Mouse (Mus musculus) c-Kit-negative CD71-positive TER-119-positive erythroid progenitor cells, embryonic 14.5 days (primary cell): Measurements from ENCODE around the gene Bmp8b.
"Not testable (repeated sequence)": the region's sequence is repeated elsewhere in the genome, so short reads cannot be mapped to it uniquely, and the experiment has no call there.

Experiments used
- DNase-seq: peaks from one replicate; pipeline ENCODE4 v3.0.0-alpha.2; 2013; ENCODE audit warnings: low read depth, low spot score

Bmp8b gene

DNA sequence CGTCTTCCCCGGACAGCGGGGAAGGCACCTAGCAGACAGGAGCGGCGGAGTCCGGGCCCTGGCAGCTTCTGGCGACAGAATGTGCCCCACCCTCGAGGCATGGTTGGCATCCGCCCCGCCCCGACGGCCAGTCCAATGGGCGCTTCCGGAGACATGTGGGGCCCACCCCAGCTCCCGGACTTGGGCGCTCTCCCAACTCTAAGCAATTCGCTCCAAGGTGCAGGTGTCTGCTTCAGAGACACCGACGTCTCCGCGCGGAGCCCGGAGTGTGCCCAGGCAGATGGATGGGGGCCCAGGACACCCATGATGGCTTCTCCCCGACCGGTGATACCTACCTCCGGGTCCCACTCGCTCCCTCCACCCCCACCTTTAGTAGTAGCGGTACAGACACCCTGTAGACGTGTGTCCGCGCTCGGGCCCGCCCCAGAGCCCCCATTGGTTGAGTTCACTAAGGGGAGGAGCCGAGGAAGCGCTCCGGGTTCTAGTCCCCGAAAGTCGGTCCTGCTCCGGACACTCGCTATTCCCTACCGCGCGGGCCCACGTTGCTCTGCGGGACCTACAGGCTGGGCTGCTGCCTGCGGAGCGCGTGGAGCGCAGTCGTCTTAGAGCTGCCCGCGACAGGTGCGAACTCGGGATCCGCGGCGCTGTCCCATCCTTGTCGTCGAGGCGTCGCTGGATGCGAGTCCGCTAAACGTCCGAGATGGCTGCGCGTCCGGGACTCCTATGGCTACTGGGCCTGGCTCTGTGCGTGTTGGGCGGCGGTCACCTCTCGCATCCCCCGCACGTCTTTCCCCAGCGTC lies at the start of gene Bmp8b:
TSS of gene Bmp8b (plus strand) at position 515 of the 800 bp plus-strand sequence.
- DNase-seq: no peak

DNA sequence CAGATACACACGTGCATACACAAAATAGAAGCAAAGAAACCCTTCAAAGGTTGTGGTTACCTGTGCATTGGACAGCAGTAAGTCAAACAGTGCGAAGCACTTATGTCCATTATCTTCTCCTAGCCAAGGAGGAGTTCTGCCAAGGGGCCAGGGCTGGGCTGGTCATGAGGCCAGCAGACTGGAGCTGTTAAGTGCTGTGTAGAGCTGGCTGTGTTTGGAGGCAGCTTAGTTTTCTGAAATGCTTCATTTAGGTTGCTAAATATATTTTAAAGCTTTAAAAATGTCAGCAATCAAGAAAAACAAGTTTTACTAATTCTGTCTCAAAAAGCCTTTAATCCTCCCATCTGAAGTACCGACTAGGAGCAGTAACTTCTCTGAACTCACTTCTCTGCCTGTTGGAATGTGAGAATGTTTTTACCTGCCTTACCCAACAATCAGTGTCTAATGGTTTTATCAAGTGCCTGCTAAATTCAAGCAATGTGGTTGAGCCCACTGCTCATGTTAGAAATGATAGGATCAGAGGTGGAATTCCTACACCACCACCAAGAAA lies 48.3 kb upstream of the Bmp8b start:
- no peak for DNase-seq

DNA sequence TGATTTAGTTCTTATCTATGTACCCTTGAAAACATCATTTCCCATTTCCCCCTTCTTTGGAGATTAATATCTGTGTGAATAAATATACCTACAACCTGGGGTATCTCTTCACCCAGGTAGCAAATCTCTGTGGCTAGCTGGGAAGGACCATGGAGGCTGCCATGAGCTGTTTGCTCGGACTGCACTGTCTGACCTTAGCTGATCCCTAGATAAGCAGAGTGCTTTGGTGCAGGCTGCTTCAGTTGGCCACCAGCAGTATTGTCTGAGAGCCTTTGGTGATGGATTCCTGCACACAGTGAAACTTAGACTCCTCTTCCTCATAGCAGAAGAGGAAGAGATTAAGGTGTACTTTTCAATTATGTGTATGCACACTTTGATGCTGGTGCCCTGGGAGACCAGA lies 47.0 kb upstream of the Bmp8b start:
- DNase-seq: no peak

DNA sequence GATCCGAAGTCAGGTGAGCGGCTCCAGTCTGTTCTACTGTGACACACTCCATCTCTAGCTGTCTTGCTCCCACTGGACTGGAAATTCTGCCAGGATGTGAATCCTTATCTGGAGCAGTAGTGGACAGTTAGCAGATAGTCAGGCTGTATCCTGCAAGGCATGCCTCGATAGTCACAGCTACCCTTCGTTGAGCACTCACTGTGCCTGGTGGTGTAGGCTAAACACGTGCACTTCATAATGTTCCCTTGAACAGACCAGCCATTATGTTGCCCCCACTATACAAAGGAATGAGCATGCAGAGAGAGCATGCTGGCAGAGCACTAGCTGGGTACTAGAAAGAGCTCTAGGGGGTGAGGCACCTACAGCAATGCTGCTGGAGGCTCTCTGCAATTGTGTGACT lies 43.2 kb upstream of the Bmp8b start:
- DNase-seq: no peak

DNA sequence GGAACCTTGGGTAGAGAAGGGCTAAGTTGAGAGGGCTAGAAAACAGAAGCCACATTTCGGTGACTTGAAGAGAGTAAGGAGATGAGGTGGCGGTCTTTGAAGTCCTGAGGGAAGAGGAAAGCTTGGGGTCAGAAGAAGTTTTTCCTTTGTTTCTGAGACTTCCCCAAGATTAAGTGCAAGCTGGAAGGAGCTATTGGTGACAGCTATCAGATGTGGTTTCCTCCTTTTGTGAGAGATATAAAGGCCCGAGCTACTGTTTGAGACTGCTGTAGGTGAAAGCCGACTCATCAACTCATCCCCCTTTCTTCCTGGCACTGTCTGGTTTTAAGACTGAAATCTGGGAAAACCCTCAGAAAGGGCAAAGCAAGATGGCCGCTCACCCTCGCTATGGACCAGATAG lies 36.3 kb upstream of the Bmp8b start:
- no peak for DNase-seq

DNA sequence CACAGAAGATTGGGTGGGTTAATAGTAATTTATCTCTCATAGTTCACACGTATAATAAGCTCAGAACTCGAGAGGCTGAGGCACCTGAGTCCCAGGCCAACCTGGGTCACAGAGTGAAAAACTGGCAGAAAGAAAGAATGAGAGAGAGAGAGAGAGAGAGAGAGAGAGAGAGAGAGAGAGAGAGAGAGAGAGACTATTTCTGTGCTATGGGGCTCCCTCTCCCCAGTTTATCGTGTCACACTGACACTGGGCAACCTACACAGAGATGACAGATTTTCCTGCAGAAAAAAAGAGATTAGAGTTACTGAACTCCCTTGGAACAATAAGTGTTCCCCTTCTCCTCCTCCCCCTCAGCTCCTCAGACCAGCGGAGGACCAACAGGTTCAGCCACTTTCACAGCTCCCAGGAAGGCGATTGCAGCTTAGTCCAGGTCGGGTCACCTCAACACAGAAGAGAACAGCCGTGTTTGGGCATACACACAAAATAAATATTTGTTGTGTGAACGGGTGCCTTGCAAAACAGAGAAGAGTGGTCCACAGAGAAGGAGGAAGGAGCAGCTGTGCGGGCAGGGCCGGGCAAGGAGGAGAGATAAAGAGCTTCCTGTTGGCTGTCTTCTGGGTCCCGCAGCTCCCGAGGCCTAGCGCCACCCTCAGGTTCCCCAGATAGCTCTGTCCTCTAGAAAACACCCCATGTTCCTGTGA lies 33.5 kb upstream of the Bmp8b start:
- DNase-seq: no peak

DNA sequence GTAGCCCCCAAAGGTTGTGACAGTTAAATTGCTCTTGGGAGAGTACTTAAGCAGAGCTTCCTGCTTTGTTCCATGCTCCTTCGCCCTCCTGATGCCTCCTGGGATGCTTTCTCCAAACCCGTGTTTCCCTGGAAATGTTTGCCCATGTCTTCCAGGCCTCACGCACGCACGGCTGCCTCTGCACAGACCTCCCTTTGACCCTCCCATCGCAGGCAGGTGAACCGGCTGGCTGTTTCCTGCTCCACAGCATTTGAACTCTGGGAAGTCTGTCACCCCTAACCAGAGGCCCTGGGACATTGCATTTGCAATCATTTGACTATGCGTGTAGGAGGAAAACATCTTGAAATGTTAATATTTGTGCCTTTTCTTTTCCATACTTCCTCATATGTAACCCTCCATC lies 28.0 kb upstream of the Bmp8b start:
- DNase-seq: no peak

DNA sequence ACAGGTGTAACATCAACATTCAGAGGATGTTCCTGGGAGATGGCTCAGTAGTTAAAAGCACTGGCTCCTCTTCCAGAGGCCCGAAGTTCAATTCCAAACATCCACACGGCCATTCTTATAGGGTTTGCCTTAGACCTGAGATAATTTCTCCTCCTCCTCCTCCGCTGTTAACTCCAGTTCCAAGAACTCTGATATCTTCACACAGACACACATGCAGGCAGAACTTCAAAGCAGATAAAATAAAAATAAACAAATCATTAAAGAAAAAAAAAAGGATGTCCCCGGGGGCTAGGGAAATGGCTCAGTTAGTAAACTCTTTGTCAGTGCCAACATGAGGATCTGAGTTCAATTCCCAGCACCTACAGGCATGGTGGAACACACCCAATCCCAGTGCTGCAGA lies 26.7 kb upstream of the Bmp8b start:
- no peak for DNase-seq

DNA sequence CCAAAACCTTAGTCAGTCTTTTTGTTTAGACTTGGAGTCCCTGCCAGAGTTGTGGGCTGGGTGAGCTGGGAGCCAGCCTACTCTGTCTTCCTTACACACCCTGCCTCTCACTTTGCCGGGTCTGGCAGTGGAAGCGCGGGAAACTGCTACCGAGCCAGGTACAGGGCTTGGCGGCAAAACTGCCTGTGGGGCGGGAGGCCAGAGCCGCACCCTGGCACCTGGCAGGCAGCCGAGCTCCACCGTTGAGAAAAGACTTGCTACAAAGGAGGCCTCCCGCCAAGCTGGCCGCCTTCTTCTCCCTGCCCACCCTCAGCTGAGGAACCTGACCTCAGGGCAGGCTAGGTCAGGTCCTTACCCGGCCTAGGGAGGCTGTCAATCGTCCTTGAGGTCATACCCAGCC lies 24.2 kb upstream of the Bmp8b start:
- DNase-seq: no peak

DNA sequence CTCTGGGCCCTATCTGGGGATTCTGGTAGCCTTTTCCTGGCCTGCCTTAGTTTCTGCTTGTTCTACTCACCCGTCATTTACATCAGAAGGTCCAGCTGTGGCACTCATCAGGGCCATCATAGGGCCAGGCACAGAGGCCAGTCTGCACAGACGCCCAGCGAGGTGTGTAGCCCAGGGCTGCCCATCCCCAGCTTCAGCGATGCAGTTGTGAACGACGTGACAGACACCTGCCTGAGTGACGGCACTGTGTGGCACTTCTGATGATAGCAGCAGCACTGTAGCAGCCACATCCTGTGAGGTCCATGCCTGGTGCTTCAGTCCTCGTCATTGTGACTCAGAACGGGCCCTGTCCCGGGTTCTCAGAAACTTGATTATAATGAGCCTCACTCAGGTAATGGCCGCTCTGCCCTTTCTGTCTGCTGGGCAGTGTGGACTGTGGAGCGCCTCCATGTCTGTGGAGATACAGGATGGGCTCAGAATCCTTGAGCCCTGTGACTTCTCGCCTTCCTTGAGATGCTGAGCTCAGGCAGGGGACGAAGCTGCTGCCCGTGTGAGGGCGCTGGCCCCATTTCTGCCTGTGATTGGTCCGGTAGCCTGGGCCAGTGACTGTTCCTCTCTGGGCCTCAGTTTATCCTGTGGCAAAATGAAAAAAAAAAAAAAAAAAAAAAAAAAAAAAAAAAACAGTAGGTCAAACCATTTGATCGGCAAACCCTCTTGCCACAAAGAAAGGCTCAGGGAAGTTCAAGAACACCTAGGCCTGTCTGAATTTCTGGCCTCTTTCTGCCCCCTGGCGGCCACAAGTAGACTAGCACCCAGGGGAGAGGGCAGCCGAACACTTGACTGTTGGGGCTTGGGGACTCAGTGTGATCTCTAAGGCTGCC lies 22.4 kb upstream of the Bmp8b start:
- DNase-seq: peak; percentile 31

DNA sequence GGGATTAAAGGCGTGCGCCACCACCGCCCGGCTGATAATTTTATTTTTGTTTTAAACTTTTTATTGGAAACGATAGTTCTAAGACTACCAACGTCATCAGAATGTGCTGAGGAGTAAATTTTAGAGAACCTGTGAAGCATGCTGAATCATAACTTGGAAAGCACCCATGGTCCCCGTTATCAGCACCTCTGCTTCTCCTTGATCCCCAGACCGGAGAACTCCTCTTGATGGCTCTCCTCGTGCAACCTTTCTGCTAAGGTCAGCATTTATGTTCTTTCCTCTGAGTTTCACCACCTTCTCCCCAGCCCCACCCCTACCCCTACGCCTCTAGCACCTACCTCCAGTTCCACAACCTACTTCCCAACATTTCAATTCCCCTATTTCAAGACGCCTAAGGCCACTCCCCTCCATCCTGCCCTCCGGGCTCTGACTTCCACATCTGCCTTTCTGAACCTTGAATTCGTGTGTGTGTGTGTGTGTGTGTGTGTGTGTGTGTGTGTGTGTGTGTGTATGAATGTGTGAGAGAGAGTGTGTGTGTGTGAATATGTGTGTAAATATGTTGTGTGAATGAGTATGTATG lies 21.6 kb upstream of the Bmp8b start:
- no peak for DNase-seq

DNA sequence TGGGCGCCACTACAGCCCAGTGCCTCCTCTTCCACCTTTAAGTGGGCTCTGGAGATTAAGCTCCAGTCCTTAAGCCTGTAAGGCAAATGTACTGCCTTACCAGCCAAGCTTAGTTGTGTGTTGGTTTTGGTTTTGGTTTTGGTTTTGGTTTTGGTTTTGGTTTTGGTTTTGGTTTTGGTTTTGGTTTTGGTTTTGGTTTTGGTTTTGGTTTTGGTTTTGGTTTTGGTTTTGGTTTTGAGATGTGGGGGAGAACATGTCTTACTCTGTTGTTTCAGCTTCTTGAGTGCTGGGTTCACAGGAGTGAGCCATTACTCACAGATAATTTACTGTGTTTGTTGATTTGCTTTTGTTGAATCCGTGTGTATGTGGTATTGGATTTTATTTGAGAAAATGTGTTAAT lies 19.7 kb upstream of the Bmp8b start:
- no peak for DNase-seq

DNA sequence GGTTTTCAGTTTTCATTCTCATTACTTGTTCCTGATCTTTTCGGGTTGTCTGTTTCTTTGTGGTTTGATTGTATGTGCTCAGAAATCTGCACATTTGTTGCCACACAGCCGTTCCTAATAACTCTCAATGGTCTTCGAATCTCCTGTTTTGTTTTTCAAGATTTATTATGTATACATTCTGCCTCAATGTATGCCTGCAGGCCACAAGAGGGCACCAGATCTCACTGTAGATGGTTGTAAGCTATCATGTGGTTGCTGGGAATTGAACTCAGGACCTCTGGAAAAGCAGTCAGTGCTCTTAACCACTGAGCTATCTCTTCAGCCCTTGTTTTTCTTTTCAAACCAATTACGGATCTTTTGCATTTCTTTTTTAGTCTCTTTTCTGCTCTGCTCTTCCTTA lies 18.6 kb upstream of the Bmp8b start:
- DNase-seq: no peak

DNA sequence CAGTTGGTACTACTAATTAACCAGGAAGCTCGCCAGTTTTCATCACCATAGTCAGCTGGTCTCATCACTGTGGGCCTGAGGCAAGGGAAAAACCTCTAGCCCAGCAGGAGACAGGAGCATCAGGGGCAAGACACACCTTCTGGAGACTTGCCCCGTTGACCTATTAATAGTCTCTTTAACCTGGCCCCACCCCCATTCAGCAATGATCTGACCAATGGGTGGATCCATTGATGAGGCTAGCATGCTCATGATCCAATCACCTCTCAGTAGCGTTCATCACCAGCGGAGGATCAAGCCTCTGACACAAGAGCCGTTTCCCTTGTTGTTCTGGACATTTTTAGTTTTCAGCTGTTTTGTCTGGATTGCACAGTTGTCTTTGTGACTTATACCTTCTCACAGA lies 12.3 kb upstream of the Bmp8b start:
- no peak for DNase-seq

DNA sequence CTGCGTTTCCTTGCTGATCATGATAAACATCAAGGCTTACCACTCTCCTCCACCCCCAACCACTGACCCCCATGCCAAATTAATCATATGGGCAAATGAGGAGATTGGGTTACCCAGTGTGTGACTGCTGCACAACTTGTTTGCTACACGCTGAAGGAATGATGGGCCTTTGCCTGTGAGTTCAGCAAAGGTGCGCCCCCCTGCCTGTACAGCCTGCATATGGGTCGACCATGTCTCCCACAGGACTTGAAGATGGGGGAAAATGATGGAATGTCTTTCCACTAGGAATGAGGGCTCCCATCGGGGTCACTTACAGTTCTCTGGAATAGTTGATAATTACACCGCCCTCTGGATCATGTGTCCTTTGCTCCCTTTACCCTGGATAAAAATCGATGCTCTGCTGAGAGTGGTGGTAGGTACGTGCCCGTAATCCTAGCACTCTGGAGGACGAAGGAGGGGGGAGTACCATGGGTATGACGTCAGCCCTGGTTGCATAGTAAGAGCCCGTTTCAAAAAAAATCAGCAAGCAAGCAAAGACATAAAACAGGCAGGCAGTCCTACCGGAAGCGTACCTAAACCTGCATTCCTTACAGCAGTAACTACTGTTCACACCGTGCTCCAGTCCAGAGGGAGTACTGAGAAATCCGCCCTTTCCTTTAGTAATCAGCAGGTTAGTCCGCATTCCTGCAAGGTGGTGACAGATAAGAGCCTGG lies 11.7 kb upstream of the Bmp8b start:
- DNase-seq: no peak

DNA sequence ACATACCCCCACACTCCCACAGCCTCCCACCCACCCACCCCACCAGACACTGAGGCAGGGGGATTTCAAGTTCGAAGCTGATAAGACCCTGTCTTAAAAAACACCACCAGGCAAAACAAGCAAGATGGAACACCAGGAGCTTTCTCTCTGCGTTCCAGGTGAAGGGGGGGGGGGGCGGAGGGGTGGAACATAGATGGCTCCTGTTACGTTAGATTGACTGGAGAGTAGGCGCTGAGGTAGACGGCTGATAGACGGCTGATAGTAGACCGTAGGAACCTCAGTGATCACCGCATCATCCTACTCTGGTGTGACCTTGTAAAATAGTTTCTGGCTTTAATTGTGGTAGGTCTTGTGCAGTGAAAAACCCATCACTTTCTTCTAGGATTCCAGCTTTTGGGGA lies 11.1 kb upstream of the Bmp8b start:
- no peak for DNase-seq

DNA sequence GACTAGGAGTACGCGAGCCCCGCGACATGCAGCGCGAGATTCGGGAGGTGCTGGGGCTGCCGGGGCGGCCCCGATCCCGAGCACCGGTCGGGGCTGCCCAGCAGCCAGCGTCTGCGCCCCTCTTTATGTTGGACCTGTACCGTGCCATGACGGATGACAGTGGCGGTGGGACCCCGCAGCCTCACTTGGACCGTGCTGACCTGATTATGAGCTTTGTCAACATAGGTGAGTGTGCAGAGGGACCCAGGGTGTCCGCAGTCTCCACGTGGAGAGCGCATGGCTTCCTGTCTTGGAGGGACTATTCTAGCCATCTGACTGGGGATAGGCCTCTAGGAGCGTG lies 456 bp downstream of the Bmp8b start:
- DNase-seq: no peak

DNA sequence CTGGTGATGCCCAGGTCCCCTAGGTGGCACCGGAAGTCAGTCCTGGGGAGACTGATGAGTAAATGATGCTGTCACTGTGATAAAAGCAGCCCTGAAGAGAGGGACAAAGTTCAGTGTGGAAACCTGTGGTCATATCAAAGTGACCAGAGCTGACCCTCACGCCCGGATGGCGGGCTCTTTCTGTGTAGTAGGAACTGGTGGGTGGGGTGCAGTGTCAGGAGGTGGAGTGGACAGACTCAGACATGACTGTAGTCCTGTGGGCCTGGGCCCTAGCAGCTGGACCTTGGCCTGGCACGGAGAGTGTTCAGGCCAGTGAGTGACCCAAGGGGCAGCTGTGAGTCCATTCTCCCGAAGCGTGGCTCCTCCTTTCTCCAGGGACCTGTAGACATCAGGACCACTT lies 964 bp downstream of the Bmp8b start:
- DNase-seq: not testable (repeated sequence)

DNA sequence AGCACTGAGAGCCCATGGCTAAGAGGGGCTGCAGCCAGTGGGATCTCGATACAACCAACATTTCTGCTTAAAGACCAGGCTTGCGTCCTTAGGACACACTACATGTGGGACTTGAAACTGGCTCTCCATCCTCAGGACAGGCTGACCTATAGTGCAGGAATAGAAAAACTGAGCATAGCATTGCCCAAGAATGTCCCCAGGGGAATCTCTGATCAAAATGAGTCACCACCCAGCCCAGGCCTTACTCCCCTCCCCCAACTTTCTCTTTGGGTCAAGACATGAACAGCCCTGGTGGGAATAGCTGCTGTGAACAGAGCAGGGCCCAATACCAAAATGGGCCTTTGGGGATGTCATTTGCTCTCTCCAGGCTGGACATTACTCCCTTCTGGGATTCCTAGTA lies 1.9 kb downstream of the Bmp8b start:
- no peak for DNase-seq

DNA sequence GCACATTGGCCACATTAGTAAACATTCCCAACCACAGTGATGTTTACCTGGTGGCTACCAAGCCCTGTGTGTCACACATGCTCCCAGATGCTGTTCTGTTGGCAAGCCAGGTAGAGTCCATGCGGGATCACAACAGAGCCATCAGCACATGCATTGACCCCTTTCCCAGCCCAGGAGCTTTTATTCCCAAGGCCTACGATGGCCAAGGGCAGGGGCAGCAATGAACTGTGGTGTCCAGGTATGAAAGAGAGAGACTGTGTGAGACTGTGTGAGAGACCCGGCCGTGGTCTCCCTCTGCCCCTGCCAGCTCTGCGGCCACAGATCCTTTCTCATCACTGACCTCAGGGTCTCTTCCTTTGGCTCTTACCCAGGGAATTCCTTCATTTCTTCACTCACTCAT lies 3.1 kb downstream of the Bmp8b start:
- no peak for DNase-seq

DNA sequence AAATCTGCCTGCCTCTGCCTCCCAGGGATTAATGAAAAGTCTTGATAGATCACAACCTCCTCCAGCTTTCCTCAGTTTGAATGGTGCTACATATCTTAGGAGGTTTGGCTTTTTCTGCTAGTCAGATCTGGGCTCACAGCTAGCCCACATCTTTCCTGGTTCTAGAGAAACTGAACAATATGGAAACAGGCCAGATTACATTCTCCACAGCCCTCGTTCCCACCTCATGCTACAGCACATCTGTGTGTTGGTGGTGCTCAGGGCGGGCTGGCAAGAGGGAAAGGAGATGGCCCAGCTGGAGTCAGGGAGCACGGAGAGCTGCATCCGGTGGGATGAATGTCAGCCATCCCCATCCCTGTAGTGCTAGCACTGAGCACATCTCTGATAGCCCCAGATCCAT lies 5.8 kb downstream of the Bmp8b start:
- DNase-seq: no peak
